Mouse (Mus musculus): ENCODE results near the gene Iffo1. TPM values are rescaled to one million over a fixed set of nuclear protein-coding genes. Genes with fewer than 3 reads are reported as not detected.

Gene Iffo1
- polyA plus RNA-seq, 1 experiment from 2014 or later = 7.9 TPM

DNA sequence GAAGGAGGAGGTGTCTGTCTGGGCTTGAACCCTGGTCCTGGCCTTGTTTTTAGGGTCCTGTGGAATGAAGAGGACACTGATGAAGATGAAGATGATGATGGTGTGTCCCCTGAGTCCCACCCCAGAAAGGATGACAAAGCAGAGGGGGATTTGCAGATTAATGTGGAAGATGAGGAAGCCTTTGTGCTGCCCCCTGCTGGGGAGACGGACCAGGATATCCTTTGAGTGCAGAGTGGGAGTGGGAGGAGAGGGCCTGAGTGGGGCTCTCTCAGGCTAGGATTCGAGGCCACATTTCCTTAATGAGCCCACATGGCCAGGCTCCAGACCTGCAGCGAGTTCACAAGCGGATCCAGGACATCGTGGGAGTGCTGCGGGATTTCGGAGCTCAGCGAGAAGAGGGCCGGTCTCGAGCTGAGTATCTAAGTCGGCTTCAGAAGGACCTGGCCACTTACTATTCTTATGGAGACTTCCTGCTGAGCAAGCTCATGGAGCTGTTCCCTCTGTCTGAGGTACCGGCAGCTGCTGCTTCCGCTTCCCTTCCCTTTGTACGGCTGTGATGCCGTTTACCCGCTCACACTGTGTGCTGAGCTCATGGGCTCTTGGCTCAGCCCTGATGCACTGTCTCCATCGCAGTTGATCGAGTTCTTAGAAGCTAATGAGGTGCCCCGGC is 7.9 kb upstream of the Iffo1 start:
- no peak overlapping the region for H3K4me2 ChIP-seq (replicated peaks; ENCODE audit: low read depth, low read length)
- no peak for ATAC-seq (ENCODE audit: low FRiP score, low TSS enrichment)
- no peaks in the 10 kb centered on the region for H3K27me3 ChIP-seq (ENCODE audit: insufficient read depth, low read length)
- H3K9me3 ChIP-seq (ENCODE audit: low read length) = no peaks in the 10 kb centered on the region
- no peak overlapping the region for H3K27ac ChIP-seq (ENCODE audit: low read length)
- H3K4me1 ChIP-seq (ENCODE audit: insufficient read depth, low read length) = peaks cover 13% of the 10 kb centered on the region
- no peak overlapping the region for H3K9ac ChIP-seq (replicated peaks; ENCODE audit: low read length)
- WGBS = 86% methylated on average over 18 of the region's 19 CpGs
- H3K36me3 ChIP-seq (ENCODE audit: insufficient read depth, low read length) = peaks cover 75% of the 10 kb centered on the region
- H3K4me3 ChIP-seq (ENCODE audit: low read length) = no peak overlapping the region

DNA sequence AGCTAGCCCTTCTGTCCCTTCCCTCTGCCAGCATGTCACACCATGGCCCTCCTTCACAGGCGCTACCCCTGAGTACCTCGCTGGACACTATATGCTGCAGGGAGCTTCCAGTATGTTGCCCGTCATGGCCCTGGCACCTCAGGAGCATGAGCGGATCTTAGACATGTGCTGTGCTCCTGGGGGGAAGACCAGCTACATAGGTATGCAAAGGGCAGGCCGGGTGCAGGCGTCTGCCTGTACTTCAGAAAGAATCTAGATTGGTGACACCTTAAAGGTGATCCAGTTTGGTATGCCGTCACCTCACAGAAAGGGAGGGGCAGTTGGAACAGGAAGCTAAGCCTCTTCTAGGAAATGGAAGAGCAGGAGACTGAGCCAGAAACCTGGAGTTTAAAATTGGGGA is 5.3 kb upstream of the Iffo1 start:
- ATAC-seq (ENCODE audit: low FRiP score, low TSS enrichment) = no peak
- Histone ChIP-seq H3K27ac (ENCODE audit: low read length) (no peak overlapping the region), H3K36me3 (ENCODE audit: insufficient read depth, low read length) (peaks cover 78% of the 10 kb centered on the region), H3K9me3 (ENCODE audit: low read length) (no peaks in the 10 kb centered on the region), H3K4me2 (replicated peaks; ENCODE audit: low read depth, low read length) (no peak overlapping the region), H3K4me1 (ENCODE audit: insufficient read depth, low read length) (peaks cover 5% of the 10 kb centered on the region; the same call in 1 of the 2 replicates), H3K9ac (replicated peaks; ENCODE audit: low read length) (no peak overlapping the region), H3K4me3 (ENCODE audit: low read length) (no peak overlapping the region), H3K27me3 (ENCODE audit: insufficient read depth, low read length) (no peaks in the 10 kb centered on the region)
- 94% methylated on average over 7 of the region's 7 CpGs for WGBS

DNA sequence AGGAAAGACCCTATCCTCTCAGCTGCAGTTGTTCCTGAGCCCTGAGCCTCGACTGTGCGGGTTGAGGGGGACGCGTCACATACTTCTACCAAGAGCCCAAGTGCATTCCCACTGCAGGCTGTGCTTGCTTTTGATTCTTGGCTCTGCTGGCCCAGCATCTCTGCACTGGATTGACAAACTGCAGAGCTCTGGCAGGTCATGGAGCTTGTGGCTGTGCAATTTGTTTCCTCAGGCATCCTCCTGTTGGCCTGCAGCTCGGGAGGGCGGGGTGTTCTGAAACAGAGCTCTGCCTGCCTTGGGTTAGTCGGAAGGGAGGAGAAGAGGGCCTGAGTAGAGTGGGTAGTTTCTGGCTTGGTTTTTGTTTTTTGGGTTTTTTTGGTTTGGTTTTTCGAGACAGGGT is 2.6 kb upstream of the Iffo1 start:
- Histone ChIP-seq H3K4me3 (ENCODE audit: low read length) (no peak overlapping the region), H3K27ac (ENCODE audit: low read length) (no peak overlapping the region), H3K9ac (replicated peaks; ENCODE audit: low read length) (no peak overlapping the region), H3K4me1 (ENCODE audit: insufficient read depth, low read length) (peaks cover 31% of the 10 kb centered on the region), H3K36me3 (ENCODE audit: insufficient read depth, low read length) (peaks cover 55% of the 10 kb centered on the region), H3K9me3 (ENCODE audit: low read length) (no peaks in the 10 kb centered on the region), H3K4me2 (replicated peaks; ENCODE audit: low read depth, low read length) (no peak overlapping the region), H3K27me3 (ENCODE audit: insufficient read depth, low read length) (no peaks in the 10 kb centered on the region)
- ATAC-seq (ENCODE audit: low FRiP score, low TSS enrichment) = no peak
- WGBS = 96% methylated on average over 8 of the region's 8 CpGs

DNA sequence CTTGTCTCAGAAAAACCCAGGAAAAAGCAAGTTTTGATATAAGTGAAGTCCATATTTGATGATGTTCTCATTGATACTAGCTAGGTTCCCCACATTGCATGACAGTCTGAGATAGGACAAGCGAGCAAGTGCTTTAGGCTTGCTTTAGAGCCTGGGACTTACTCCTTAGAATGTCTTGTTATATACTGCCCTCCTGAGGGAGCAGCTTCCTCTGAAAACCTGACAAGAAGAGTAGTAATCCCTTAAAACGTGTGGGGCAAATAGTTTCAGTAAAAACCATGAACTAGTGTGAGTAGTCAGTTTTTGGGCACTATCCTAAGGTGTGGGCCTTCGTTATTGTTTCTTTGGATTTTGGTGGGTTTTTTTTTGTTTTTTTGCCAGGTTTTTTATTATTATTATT is 1.9 kb upstream of the Iffo1 start:
- Histone ChIP-seq H3K9me3 (ENCODE audit: low read length) (no peaks in the 10 kb centered on the region), H3K4me2 (replicated peaks; ENCODE audit: low read depth, low read length) (no peak overlapping the region), H3K36me3 (ENCODE audit: insufficient read depth, low read length) (peaks cover 50% of the 10 kb centered on the region), H3K27me3 (ENCODE audit: insufficient read depth, low read length) (no peaks in the 10 kb centered on the region), H3K4me3 (ENCODE audit: low read length) (no peak overlapping the region), H3K9ac (replicated peaks; ENCODE audit: low read length) (no peak overlapping the region), H3K4me1 (ENCODE audit: insufficient read depth, low read length) (peaks cover 37% of the 10 kb centered on the region), H3K27ac (ENCODE audit: low read length) (no peak overlapping the region)
- WGBS = 79% methylated on average over 3 of the region's 3 CpGs
- no peak for ATAC-seq (ENCODE audit: low FRiP score, low TSS enrichment)

DNA sequence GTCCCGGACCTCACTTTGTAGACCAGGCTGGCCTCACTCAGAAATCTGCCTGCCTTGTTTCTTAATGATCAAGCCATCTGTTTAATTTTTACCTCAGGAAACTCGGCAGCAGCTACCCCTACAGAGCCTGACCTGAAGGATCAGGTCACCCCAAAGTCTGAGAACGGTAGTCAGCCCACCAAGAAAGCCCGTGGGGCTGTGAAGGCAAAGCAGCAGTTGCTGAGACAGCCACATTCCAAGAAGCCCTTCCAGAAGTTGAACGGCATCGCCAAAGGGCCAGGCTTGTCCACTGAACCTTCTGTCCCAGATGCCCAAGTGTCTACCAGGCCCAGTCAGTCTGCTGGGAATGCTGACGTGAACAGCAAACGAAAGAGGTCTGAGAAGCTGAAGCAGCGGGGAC is 1.1 kb upstream of the Iffo1 start:
- H3K27ac ChIP-seq (ENCODE audit: low read length) = no peak overlapping the region
- 76% methylated on average over 9 of the region's 9 CpGs for WGBS
- peaks cover 46% of the 10 kb centered on the region for H3K36me3 ChIP-seq (ENCODE audit: insufficient read depth, low read length)
- no peak for ATAC-seq (ENCODE audit: low FRiP score, low TSS enrichment)
- H3K9me3 ChIP-seq (ENCODE audit: low read length) = no peaks in the 10 kb centered on the region
- H3K4me1 ChIP-seq (ENCODE audit: insufficient read depth, low read length) = peaks cover 45% of the 10 kb centered on the region
- no peak overlapping the region for H3K9ac ChIP-seq (replicated peaks; ENCODE audit: low read length)
- no peak overlapping the region for H3K4me3 ChIP-seq (ENCODE audit: low read length)
- no peak overlapping the region for H3K4me2 ChIP-seq (replicated peaks; ENCODE audit: low read depth, low read length)
- H3K27me3 ChIP-seq (ENCODE audit: insufficient read depth, low read length) = no peaks in the 10 kb centered on the region

DNA sequence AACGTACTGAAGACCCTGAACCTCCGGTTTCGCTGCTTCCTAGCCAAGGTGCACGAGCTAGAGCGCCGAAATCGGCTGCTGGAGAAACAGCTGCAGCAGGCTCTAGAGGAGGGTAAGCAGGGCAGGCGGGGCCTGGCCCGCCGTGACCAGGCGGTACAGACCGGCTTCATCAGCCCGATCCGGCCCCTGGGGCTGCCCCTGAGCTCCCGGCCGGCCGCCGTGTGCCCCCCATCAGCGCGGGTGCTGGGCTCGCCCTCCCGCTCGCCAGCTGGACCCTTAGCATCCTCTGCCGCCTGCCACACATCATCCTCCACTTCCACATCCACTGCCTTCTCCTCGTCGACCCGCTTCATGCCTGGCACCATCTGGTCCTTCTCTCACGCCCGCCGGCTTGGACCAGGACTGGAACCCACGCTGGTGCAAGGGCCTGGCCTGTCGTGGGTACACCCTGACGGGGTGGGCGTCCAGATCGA is 474 bp downstream of the Iffo1 start:
- Histone ChIP-seq H3K4me1 (ENCODE audit: insufficient read depth, low read length) (peaks cover 56% of the 10 kb centered on the region), H3K9me3 (ENCODE audit: low read length) (no peaks in the 10 kb centered on the region), H3K4me3 (ENCODE audit: low read length) (peak overlapping the region; percentile 68), H3K27ac (ENCODE audit: low read length) (peak overlapping the region; percentile 83), H3K27me3 (ENCODE audit: insufficient read depth, low read length) (no peaks in the 10 kb centered on the region), H3K36me3 (ENCODE audit: insufficient read depth, low read length) (peaks cover 31% of the 10 kb centered on the region), H3K9ac (replicated peaks; ENCODE audit: low read length) (peak overlapping the region; percentile 77), H3K4me2 (replicated peaks; ENCODE audit: low read depth, low read length) (peak overlapping the region; percentile 79)
- ATAC-seq (ENCODE audit: low FRiP score, low TSS enrichment) = peak; percentile 66
- WGBS = 1% methylated on average over 34 of the region's 35 CpGs

DNA sequence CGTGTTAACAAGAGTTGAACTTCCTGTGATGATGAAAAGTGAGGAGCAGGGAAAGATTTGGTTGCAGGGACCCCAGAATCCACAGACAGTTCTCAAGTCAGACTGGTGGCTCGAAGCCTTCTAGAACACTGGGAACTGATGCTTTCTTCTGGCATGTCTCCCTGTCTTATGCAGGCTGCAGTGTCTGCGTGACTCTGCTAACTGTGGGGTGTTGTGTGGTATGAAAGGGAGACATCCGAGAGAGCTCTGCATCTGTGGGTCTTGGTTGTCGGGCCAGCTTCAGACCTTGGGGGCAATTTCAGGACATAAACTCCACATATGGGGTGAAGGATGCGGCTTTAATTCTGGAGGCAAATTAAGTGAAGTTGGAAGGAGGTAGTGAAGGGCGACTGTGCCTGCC is 1.1 kb downstream of the Iffo1 start:
- ATAC-seq (ENCODE audit: low FRiP score, low TSS enrichment) = no peak
- H3K27ac ChIP-seq (ENCODE audit: low read length) = no peak overlapping the region
- H3K4me3 ChIP-seq (ENCODE audit: low read length) = peak overlapping the region; percentile 68
- peak overlapping the region; percentile 79 for H3K4me2 ChIP-seq (replicated peaks; ENCODE audit: low read depth, low read length)
- H3K9ac ChIP-seq (replicated peaks; ENCODE audit: low read length) = peak overlapping the region; percentile 77; the same call in 1 of the 2 replicates
- WGBS = 43% methylated on average over 7 of the region's 7 CpGs
- no peaks in the 10 kb centered on the region for H3K9me3 ChIP-seq (ENCODE audit: low read length)
- no peaks in the 10 kb centered on the region for H3K27me3 ChIP-seq (ENCODE audit: insufficient read depth, low read length)
- peaks cover 24% of the 10 kb centered on the region for H3K36me3 ChIP-seq (ENCODE audit: insufficient read depth, low read length)
- peaks cover 56% of the 10 kb centered on the region for H3K4me1 ChIP-seq (ENCODE audit: insufficient read depth, low read length)

DNA sequence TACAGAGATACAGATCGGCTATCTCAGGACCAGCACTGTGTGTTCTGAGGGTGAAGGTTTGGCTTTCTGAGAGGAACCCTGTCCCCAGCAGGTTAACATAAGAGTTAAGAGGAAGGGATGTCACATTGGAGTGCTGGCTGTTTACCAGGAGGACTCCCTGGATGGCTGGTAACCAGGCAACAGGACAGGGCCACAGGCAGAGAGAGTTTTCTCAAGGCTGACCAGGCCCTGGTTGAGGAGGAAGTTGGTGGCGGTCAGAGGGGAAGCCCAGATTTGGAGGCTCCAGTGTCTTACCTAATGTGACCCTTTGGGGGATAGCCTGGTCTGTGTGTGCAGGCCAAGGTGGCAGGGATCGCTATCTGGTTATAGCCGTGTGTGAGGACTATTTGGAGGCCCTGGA is 1.8 kb downstream of the Iffo1 start:
- no peak for ATAC-seq (ENCODE audit: low FRiP score, low TSS enrichment)
- Histone ChIP-seq H3K27ac (ENCODE audit: low read length) (peak overlapping the region; percentile 76), H3K9me3 (ENCODE audit: low read length) (no peaks in the 10 kb centered on the region), H3K4me3 (ENCODE audit: low read length) (no peak overlapping the region), H3K27me3 (ENCODE audit: insufficient read depth, low read length) (no peaks in the 10 kb centered on the region), H3K4me2 (replicated peaks; ENCODE audit: low read depth, low read length) (0 out of 2 replicates have a peak overlapping the region, but pooled peaks have one; percentile 79), H3K36me3 (ENCODE audit: insufficient read depth, low read length) (peaks cover 21% of the 10 kb centered on the region), H3K9ac (replicated peaks; ENCODE audit: low read length) (peak overlapping the region; percentile 22; the same call in 1 of the 2 replicates), H3K4me1 (ENCODE audit: insufficient read depth, low read length) (peaks cover 56% of the 10 kb centered on the region)
- WGBS = 63% methylated on average over 4 of the region's 4 CpGs

DNA sequence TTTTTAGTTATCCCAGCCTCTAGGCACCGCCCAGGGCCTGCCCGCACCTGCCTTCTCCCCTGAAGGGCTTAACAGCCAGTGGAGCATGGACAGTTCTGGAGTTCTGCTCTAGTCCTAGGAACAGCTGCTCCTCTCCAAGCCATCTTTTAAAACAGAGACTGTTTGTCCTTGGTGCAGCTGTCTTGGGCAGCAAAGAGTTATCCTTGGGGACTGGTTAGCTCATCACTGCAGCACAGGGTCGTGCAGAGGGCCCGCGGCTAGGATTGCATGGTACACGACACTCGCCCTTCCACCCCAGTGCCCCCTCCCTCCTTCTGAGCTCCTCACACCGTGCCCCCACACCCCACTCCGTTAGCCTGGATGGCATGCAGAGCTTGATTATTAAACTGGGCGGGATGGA is 2.3 kb downstream of the Iffo1 start:
- H3K4me1 ChIP-seq (ENCODE audit: insufficient read depth, low read length) = peaks cover 56% of the 10 kb centered on the region

DNA sequence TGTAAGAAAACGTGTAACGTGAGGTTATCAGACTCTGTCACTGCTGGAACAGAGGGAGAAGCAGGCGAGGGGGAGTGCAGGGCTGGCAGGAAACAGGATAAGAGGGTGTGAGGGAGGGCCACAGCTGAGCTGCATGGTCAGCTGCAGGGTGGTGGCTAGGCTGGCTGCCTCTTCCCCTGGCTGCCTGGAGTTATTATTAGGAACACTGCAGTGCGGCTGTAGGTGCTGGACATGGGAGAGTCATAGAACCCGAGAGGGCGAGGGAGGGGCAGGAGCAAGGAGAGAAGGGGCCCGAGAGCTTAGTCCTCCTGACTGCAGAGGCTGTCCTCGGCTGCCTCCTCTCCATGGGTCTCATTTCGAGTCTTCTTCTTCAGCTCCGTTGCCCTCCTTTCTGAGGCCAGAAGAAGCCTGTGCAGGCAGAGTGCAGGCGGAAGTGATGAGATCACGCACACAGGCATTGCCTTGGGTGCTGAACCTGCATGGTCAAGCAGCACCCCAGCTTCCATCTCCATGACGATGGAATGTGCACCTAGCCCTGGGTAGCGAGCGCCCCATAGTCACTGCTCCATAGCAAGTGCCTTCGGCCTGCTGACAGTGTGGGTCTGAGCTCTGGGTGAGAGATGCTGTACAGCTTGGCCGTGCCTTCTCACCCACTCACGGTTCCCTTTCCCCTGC is 3.3 kb downstream of the Iffo1 start:
- peaks cover 15% of the 10 kb centered on the region for H3K36me3 ChIP-seq (ENCODE audit: insufficient read depth, low read length)
- H3K9me3 ChIP-seq (ENCODE audit: low read length) = no peaks in the 10 kb centered on the region
- peak; percentile 25 for ATAC-seq (ENCODE audit: low FRiP score, low TSS enrichment)
- no peaks in the 10 kb centered on the region for H3K27me3 ChIP-seq (ENCODE audit: insufficient read depth, low read length)
- 35% methylated on average over 17 of the region's 18 CpGs for WGBS
- H3K4me3 ChIP-seq (ENCODE audit: low read length) = no peak overlapping the region
- peaks cover 60% of the 10 kb centered on the region for H3K4me1 ChIP-seq (ENCODE audit: insufficient read depth, low read length)
- H3K9ac ChIP-seq (replicated peaks; ENCODE audit: low read length) = peak overlapping the region; percentile 33
- H3K4me2 ChIP-seq (replicated peaks; ENCODE audit: low read depth, low read length) = peak overlapping the region; percentile 19
- H3K27ac ChIP-seq (ENCODE audit: low read length) = peak overlapping the region; percentile 76

More for the DNA sequence above, 2.3 kb downstream of the Iffo1 start:
- 48% methylated on average over 10 of the region's 10 CpGs for WGBS
- peak overlapping the region; percentile 22; the same call in 1 of the 2 replicates for H3K9ac ChIP-seq (replicated peaks; ENCODE audit: low read length)
- peaks cover 15% of the 10 kb centered on the region for H3K36me3 ChIP-seq (ENCODE audit: insufficient read depth, low read length)
- no peak for ATAC-seq (ENCODE audit: low FRiP score, low TSS enrichment)
- H3K27ac ChIP-seq (ENCODE audit: low read length) = peak overlapping the region; percentile 76
- no peaks in the 10 kb centered on the region for H3K27me3 ChIP-seq (ENCODE audit: insufficient read depth, low read length)
- H3K9me3 ChIP-seq (ENCODE audit: low read length) = no peaks in the 10 kb centered on the region
- H3K4me3 ChIP-seq (ENCODE audit: low read length) = no peak overlapping the region
- H3K4me2 ChIP-seq (replicated peaks; ENCODE audit: low read depth, low read length) = 0 out of 2 replicates have a peak overlapping the region, but pooled peaks have one; percentile 19

Measured in kidney, embryonic 16.5 days (tissue).